Mouse (Mus musculus) myocyte (in vitro differentiated cells): ENCODE results near the gene Ghrhr.

Experiments used
- CEBPB ChIP-seq: IDR thresholded peaks from 2 replicates; pipeline ENCODE4 v1.6.1; 2011; ENCODE audit warnings: mild to moderate bottlenecking, moderate library complexity; ENCODE audit not compliant: poor library complexity, insufficient read depth, severe bottlenecking
- E2F4 ChIP-seq: IDR thresholded peaks from one replicate; pipeline ENCODE4 v1.6.1; 2011; ENCODE audit warnings: mild to moderate bottlenecking, control low read depth, moderate library complexity; ENCODE audit not compliant: insufficient read depth
- MAX ChIP-seq: IDR thresholded peaks from one replicate; pipeline ENCODE4 v1.6.1; 2011; ENCODE audit warnings: low read depth, mild to moderate bottlenecking, control low read depth
- MYOG ChIP-seq, 3 experiments: IDR thresholded peaks; one replicate each; pipeline ENCODE4 v1.6.1; 2011; ENCODE audit warnings: control low read depth in 2 of 3, low read depth in 2 of 3, mild to moderate bottlenecking in 2 of 3; ENCODE audit not compliant: insufficient read length in 2 of 3, control insufficient read depth in 1 of 3, insufficient read depth in 1 of 3
- POLR2A ChIP-seq: IDR thresholded peaks from one replicate; pipeline ENCODE4 v1.6.1; 2011; ENCODE audit warnings: low read depth, mild to moderate bottlenecking, control low read depth, moderate library complexity; ENCODE audit not compliant: insufficient read length
- TCF12 ChIP-seq: IDR thresholded peaks from one replicate; pipeline ENCODE4 v1.6.1; 2011; ENCODE audit warnings: mild to moderate bottlenecking, control low read depth; ENCODE audit not compliant: poor library complexity, insufficient read depth, severe bottlenecking
- TCF3 ChIP-seq: IDR thresholded peaks from one replicate; pipeline ENCODE4 v1.6.1; 2011; ENCODE audit warnings: low read depth, control low read depth; ENCODE audit not compliant: insufficient read length

GRCm38 (mm10) chr6:55346491-55346890, 29.6 kb upstream of the Ghrhr start:
- TF ChIP-seq TCF12 (no peak), POLR2A (no peak), MAX (no peak), CEBPB (no peak), MYOG (IDR thresholded peaks at IDR 0.05; ENCODE audit: control insufficient read depth in 1 of 3, insufficient read depth in 1 of 3, insufficient read length in 2 of 3, low read depth in 2 of 3) (no peak), E2F4 (no peak), TCF3 (no peak)
